Mouse (Mus musculus) CD4-positive, CD25-positive, alpha-beta regulatory T cell (primary cell): Measurements from ENCODE around the gene Ehf. TPM values are rescaled to one million over a fixed set of nuclear protein-coding genes. Genes with fewer than 3 reads are reported as not detected.

ENCODE experiments used
- polyA plus RNA-seq: library from polyadenylated mRNA; unstranded; fragments of 100-300 nt; shearing (Covaris generic); gene quantifications from one replicate; pipeline ENCODE4 v1.2.1, GENCODE M21; 2017

Ehf gene
- polyA plus RNA-seq = 0.26 TPM

DNA sequence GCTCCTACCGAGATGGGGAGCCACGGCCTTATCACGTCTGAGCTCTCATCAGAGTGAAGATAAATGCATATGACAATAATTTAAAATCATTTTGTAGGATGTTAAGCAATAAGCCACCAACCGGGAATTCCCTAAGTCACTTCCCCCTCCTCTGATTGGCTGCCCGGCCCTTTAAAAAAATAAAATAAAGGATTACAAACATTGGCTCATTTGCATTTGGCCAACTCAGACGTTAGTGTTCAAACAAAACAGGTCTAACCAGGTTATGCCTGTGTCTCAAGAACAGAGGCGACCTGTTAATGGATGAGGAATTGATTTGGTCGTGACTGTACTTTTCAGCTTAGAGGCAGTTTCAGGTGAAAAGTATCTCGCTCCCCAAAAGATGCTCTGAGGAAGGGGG, at the start of gene Ehf:
TSS of gene Ehf (minus strand) at position 147 of the 400 bp plus-strand sequence.

Other genes starting within 250 kb of the Ehf start
- 21.6 TPM for gene Pdhx, start 229.8 kb downstream of the Ehf start, polyA plus RNA-seq
- 30.1 TPM for gene Apip, start 229.6 kb downstream of the Ehf start, polyA plus RNA-seq
- not detected for gene Elf5, start 108.4 kb upstream of the Ehf start, polyA plus RNA-seq
- gene Cat, start 181.9 kb upstream of the Ehf start, polyA plus RNA-seq = 111 TPM